Mouse (Mus musculus): ENCODE measurements around the gene 0610040J01Rik. TPM values are rescaled to one million over a fixed set of nuclear protein-coding genes. Genes with fewer than 3 reads are reported as not detected.

0610040J01Rik gene
- total and polyA plus RNA-seq, 3 experiments = not detected

DNA sequence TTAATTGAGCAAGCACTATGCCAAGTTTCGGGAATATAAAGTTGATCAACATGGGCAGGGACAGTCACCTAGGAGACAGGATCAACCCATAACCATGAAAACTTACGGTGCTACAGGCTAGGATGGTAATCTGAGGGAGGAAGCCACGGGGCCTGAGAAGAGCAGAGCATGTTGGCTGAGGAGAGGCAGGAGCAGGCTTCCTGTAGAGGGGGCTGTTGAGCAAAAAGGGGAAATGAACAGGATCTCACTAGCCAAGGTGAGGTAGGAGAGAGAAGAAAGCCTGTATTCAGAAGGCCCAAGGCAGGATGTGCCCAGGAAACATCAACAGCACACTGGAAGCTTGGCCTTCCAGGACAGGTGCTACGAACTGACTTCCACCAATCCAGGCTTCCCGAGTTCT lies 9.0 kb downstream of the 0610040J01Rik start:
- Histone ChIP-seq H3K27me3 (ENCODE audit: insufficient read depth, low read length) (no peaks in the 10 kb centered on the region), H3K4me3 (ENCODE audit: low read depth, low read length) (no peak overlapping the region), H3K9me3 (replicated peaks) (peaks cover 12% of the 10 kb centered on the region), H3K4me1 (ENCODE audit: insufficient read depth, low read depth, low read length) (no peaks in the 10 kb centered on the region), H3K36me3 (replicated peaks) (no peaks in the 10 kb centered on the region)
- TF ChIP-seq POLR2AphosphoS5 (IDR thresholded peaks at IDR 0.05; ENCODE audit: insufficient replicate concordance, low read depth, low read length) (no peak), GATA2 (IDR thresholded peaks at IDR 0.05; ENCODE audit: borderline replicate concordance, low read depth, low read length) (no peak), CTCF (IDR thresholded peaks at IDR 0.05; ENCODE audit: low read depth, low read length) (no peak), TAL1 (conservative IDR thresholded peaks at IDR 0.05; ENCODE audit: low read depth, low read length) (no peak), GATA1 (IDR thresholded peaks at IDR 0.05; ENCODE audit: borderline replicate concordance, low read length) (no peak)
- ATAC-seq (ENCODE audit: extremely low read depth, insufficient number of reproducible peaks, low FRiP score, poor library complexity, severe bottlenecking) (no peak), DNase-seq (ENCODE audit: low spot score) (no peak)

DNA sequence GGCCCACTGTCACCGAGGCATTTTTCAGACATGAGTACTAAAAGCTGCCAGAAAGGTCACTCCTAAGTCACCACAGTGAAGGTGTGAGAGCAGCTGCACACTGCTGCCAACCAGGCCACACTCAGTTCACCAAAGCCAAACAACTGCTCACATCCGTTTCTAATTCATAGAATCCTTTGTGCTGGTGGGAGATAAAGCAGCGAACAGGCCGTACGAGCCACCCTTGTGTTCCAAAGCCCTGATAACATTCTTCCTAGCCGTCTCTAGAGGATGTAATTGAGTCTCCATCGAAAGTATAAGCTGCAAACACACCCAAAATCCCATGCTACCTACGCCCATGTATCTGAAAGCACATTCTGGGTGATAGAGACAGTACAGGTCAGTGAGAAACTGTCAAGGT lies 9.7 kb downstream of the 0610040J01Rik start:
- Histone ChIP-seq H3K27me3 (ENCODE audit: insufficient read depth, low read length) (no peaks in the 10 kb centered on the region), H3K4me1 (ENCODE audit: insufficient read depth, low read depth, low read length) (no peaks in the 10 kb centered on the region), H3K9me3 (replicated peaks) (peaks cover 12% of the 10 kb centered on the region), H3K4me3 (ENCODE audit: low read depth, low read length) (no peak overlapping the region), H3K36me3 (replicated peaks) (no peaks in the 10 kb centered on the region)
- no peak for ATAC-seq (ENCODE audit: extremely low read depth, insufficient number of reproducible peaks, low FRiP score, poor library complexity, severe bottlenecking)
- no peak for DNase-seq (ENCODE audit: low spot score)
- no peak for TF ChIP-seq TAL1 (conservative IDR thresholded peaks at IDR 0.05; ENCODE audit: low read depth, low read length)

DNA sequence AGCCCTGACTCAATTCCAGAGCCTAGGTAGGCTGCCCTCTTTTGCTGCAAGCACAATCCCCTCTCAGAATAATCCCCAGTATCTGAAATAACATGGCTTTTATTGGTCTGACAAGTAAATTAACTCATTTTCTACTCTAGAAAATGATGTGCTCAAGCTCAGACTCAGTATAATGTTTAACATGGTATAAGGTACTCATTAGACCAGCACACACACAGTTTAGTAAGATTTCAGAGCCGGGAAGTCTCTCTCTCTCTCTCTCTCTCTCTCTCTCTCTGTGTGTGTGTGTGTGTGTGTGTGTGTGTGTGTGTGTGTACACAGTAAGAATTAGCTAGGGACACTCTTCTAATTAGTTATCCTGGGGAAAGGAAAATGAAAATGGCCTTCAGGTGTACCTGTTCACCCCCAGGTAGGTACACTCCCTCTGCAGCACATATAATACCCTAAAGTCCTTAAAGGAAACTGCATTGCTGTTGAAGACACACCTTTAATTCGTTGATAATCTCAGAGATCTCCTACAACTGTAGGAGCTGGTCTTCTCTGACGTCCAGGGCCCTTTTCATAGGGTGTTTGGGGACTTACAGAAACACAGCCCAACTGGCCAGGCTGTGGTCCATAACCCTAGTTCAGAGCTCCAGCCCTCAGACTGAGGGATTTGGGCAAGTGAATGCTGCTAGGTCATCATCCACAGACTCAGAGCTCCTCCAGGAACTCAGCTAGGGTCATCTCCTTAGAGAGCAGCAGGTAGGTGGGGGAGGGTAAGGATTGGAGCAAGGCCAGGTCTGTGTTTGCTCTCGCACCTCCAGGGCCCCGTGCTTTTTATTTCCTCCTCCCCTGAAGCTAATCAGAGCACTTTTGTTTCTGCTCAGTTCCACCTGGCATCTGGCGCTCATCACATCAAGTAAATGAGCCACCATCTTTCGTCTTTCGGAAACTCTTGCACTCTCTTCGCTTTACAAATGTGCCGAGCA lies 11.5 kb downstream of the 0610040J01Rik start:
- Histone ChIP-seq H3K27me3 (ENCODE audit: insufficient read depth, low read length) (no peaks in the 10 kb centered on the region), H3K9me3 (replicated peaks) (peaks cover 12% of the 10 kb centered on the region), H3K4me1 (ENCODE audit: insufficient read depth, low read depth, low read length) (no peaks in the 10 kb centered on the region), H3K4me3 (ENCODE audit: low read depth, low read length) (no peak overlapping the region), H3K36me3 (replicated peaks) (no peaks in the 10 kb centered on the region)
- no peak for TF ChIP-seq GATA1 (IDR thresholded peaks at IDR 0.05; ENCODE audit: borderline replicate concordance, low read length)
- ATAC-seq (ENCODE audit: extremely low read depth, insufficient number of reproducible peaks, low FRiP score, poor library complexity, severe bottlenecking) (no peak), DNase-seq (ENCODE audit: low spot score) (no peak)

DNA sequence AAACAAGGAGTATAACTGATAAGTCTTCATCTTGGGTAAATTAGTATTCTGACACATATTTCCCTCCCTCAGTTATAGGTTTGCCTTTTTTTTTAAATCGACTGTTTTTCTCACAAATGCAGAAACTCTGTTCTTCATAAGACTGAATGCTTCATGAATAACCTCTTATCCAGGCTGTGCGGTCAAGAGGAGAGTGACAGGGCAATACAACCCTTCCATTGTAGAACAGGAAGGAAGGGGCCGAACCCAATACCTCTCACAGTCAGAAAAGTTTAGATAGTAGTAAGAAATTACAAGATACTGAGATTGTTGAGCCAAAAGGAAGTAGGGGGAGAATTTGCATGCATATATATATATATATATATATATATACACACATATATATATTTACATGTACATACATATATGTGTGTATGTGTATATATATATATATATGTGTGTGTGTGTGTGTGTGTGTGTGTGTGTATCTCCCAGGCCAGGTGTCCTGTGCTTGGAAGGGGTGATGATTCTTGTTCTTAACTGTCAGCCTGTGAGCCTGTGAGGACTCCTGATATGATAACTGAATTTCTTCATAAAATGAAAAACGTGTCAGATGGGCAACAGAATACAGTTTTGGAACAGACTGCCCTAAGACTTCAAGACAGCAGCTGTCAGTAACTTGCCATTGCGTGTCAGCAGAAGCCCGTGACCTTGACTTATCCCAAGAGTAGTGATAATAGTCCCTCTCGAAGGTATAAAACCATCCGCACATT lies 12.6 kb downstream of the 0610040J01Rik start:
- no peaks in the 10 kb centered on the region for H3K36me3 ChIP-seq (replicated peaks)
- no peak for TF ChIP-seq GATA2 (IDR thresholded peaks at IDR 0.05; ENCODE audit: borderline replicate concordance, low read depth, low read length)
- TF ChIP-seq CTCF (IDR thresholded peaks at IDR 0.05; ENCODE audit: low read depth, low read length) = no peak
- no peak for TF ChIP-seq GATA1 (IDR thresholded peaks at IDR 0.05; ENCODE audit: borderline replicate concordance, low read length)
- no peak for TF ChIP-seq TAL1 (conservative IDR thresholded peaks at IDR 0.05; ENCODE audit: low read depth, low read length)
- TF ChIP-seq POLR2AphosphoS5 (IDR thresholded peaks at IDR 0.05; ENCODE audit: insufficient replicate concordance, low read depth, low read length) = no peak
- peaks cover 12% of the 10 kb centered on the region for H3K9me3 ChIP-seq (replicated peaks)
- no peaks in the 10 kb centered on the region for H3K27me3 ChIP-seq (ENCODE audit: insufficient read depth, low read length)
- ATAC-seq (ENCODE audit: extremely low read depth, insufficient number of reproducible peaks, low FRiP score, poor library complexity, severe bottlenecking) (no peak), DNase-seq (ENCODE audit: low spot score) (no peak)
- H3K4me3 ChIP-seq (ENCODE audit: low read depth, low read length) = no peak overlapping the region
- no peaks in the 10 kb centered on the region for H3K4me1 ChIP-seq (ENCODE audit: insufficient read depth, low read depth, low read length)

DNA sequence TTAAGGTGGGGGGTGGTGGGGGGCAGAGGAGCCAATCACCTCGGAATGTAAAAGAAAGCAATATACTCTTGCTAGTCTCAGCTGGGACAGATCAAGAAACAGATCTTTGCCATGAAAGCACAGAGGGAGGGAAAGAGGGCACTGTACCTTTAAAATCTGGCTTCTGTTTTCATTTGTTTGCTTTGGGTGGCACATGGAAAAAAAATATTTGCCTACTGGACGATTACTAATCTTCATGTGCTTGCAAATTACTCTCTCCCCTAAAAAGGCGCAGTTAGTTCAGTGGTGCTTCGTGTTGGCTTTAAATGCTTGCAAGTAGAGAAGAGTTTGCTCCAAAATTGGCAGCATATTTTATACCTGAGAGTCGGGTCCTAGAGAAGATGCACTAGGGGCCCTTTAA lies 13.7 kb downstream of the 0610040J01Rik start:
- no peak overlapping the region for H3K4me3 ChIP-seq (ENCODE audit: low read depth, low read length)
- peaks cover 12% of the 10 kb centered on the region for H3K9me3 ChIP-seq (replicated peaks)
- no peaks in the 10 kb centered on the region for H3K36me3 ChIP-seq (replicated peaks)
- H3K4me1 ChIP-seq (ENCODE audit: insufficient read depth, low read depth, low read length) = no peaks in the 10 kb centered on the region
- no peaks in the 10 kb centered on the region for H3K27me3 ChIP-seq (ENCODE audit: insufficient read depth, low read length)
- DNase-seq (ENCODE audit: low spot score) = no peak
- ATAC-seq (ENCODE audit: extremely low read depth, insufficient number of reproducible peaks, low FRiP score, poor library complexity, severe bottlenecking) = no peak
- TF ChIP-seq TAL1 (conservative IDR thresholded peaks at IDR 0.05; ENCODE audit: low read depth, low read length) = no peak
- TF ChIP-seq GATA2 (IDR thresholded peaks at IDR 0.05; ENCODE audit: borderline replicate concordance, low read depth, low read length) = no peak
- no peak for TF ChIP-seq GATA1 (IDR thresholded peaks at IDR 0.05; ENCODE audit: borderline replicate concordance, low read length)
- TF ChIP-seq CTCF (IDR thresholded peaks at IDR 0.05; ENCODE audit: low read depth, low read length) = no peak
- TF ChIP-seq POLR2AphosphoS5 (IDR thresholded peaks at IDR 0.05; ENCODE audit: insufficient replicate concordance, low read depth, low read length) = no peak

DNA sequence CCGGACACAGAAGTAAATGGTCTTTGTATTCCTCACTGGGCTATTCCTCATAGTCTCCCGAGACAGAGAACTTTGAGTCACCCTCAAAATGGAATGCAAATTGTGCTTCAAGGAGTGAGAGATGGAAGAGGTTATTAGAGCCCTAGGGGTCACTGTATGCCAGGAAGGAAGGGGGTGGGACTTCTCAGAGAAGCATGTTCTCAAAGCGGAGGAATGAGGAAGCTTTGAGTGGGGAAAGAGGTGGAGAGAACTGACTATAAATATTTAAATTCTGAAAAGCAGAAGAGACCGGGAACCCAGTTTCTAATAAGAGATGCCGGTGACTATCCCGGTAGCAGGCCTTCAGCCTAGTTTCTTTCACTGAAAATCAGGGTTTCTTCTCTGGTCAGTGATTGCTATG lies 14.8 kb downstream of the 0610040J01Rik start:
- DNase-seq (ENCODE audit: low spot score) (no peak), ATAC-seq (ENCODE audit: extremely low read depth, insufficient number of reproducible peaks, low FRiP score, poor library complexity, severe bottlenecking) (no peak)
- Histone ChIP-seq H3K4me3 (ENCODE audit: low read depth, low read length) (no peak overlapping the region), H3K27me3 (ENCODE audit: insufficient read depth, low read length) (no peaks in the 10 kb centered on the region), H3K36me3 (replicated peaks) (no peaks in the 10 kb centered on the region), H3K4me1 (ENCODE audit: insufficient read depth, low read depth, low read length) (no peaks in the 10 kb centered on the region), H3K9me3 (replicated peaks) (peaks cover 4% of the 10 kb centered on the region)
- no peak for TF ChIP-seq TAL1 (conservative IDR thresholded peaks at IDR 0.05; ENCODE audit: low read depth, low read length)
- TF ChIP-seq GATA1 (IDR thresholded peaks at IDR 0.05; ENCODE audit: borderline replicate concordance, low read length) = no peak
- no peak for TF ChIP-seq GATA2 (IDR thresholded peaks at IDR 0.05; ENCODE audit: borderline replicate concordance, low read depth, low read length)
- no peak for TF ChIP-seq CTCF (IDR thresholded peaks at IDR 0.05; ENCODE audit: low read depth, low read length)
- TF ChIP-seq POLR2AphosphoS5 (IDR thresholded peaks at IDR 0.05; ENCODE audit: insufficient replicate concordance, low read depth, low read length) = no peak

Measured in G1E (cell line).